Comparison of ENCODE assay signal across 9 mouse cellular contexts in genomic region chr19:53359160-53360033, GRCm38 (mm10). TPM values are rescaled to one million over a fixed set of nuclear protein-coding genes. Genes with fewer than 3 reads are reported as not detected.
A peak's percentile ranks its signal among the peaks of the same experiment; 100 is the strongest.
DNase-seq lines count a peak whose midpoint lies in the region; ATAC-seq and TF ChIP-seq lines count a peak whose summit lies in the region.
"Had no signal": no experiment of that assay in that cellular context is flagged by ENCODE, and none has a peak within 500 bp of the region (broad histone marks: within the 10 kb centered on the region; RNA-seq: fewer than 3 reads in every experiment).

No protein-coding gene starts in this region.

- H3K27ac ChIP-seq in embryonic fibroblast, embryonic 13.5 days (ENCODE audit: insufficient read depth, low read length): no peak overlapping the region
- H3K27ac ChIP-seq in hindbrain, embryonic 15.5 days (replicated peaks): peak overlapping the region; percentile 75
- no peak overlapping the region for H3K27ac ChIP-seq in limb, embryonic 15.5 days
- H3K27ac ChIP-seq in stomach, embryonic 16.5 days (ENCODE audit: low read length): no peak overlapping the region; the same call in 1 of the 2 replicates

- no peak for TF ChIP-seq CTCF in embryonic fibroblast, embryonic 13.5 days (IDR thresholded peaks at IDR 0.05; ENCODE audit: borderline replicate concordance, insufficient read depth, low read length)

- no peaks in the 10 kb centered on the region for H3K36me3 ChIP-seq in hindbrain, embryonic 15.5 days
- no peaks in the 10 kb centered on the region for H3K36me3 ChIP-seq in limb, embryonic 15.5 days
- no peaks in the 10 kb centered on the region for H3K36me3 ChIP-seq in stomach, embryonic 16.5 days (ENCODE audit: control insufficient read depth, insufficient read depth, low read length)

- peak overlapping the region; percentile 48 for H3K4me2 ChIP-seq in hindbrain, embryonic 15.5 days
- H3K4me2 ChIP-seq in limb, embryonic 15.5 days: peak overlapping the region; percentile 20; the same call in 1 of the 2 replicates
- H3K4me2 ChIP-seq in stomach, embryonic 16.5 days (ENCODE audit: low read depth, low read length): peak overlapping the region; percentile 32; the same call in 1 of the 2 replicates

- H3K9ac ChIP-seq in hindbrain, embryonic 15.5 days: peak overlapping the region; percentile 20; the same call in 1 of the 2 replicates
- no peak overlapping the region for H3K9ac ChIP-seq in limb, embryonic 15.5 days
- no peak overlapping the region for H3K9ac ChIP-seq in stomach, embryonic 16.5 days (ENCODE audit: low read length)

- H3K4me3 ChIP-seq in embryonic fibroblast, embryonic 13.5 days (ENCODE audit: insufficient read depth, low read length): peak overlapping the region; percentile 19; the same call in 1 of the 2 replicates
- H3K4me3 ChIP-seq in hindbrain, embryonic 15.5 days: no peak overlapping the region
- H3K4me3 ChIP-seq in limb, embryonic 15.5 days: no peak overlapping the region
- H3K4me3 ChIP-seq in stomach, embryonic 16.5 days (replicated peaks; ENCODE audit: low read length): no peak overlapping the region; the same call in 1 of the 2 replicates
- H3K4me3 ChIP-seq: erythroblast, embryonic 14.5 days had no signal

- TF ChIP-seq POLR2A in embryonic fibroblast, embryonic 13.5 days (IDR thresholded peaks at IDR 0.05; ENCODE audit: low read depth, low read length): no peak

- intact Hi-C loops in heart, postnatal 25 days (cut with DNase I): loop anchor here (10.0 kb wide), 1 partner anchor 215 kb away; the partner anchor contains the start of gene Add3

- peak; percentile 71; the same call in 1 of the 2 replicates for ATAC-seq in hindbrain, embryonic 15.5 days (ENCODE audit: low FRiP score, low read depth)
- ATAC-seq in limb, embryonic 15.5 days (ENCODE audit: insufficient number of reproducible peaks, low FRiP score, low TSS enrichment, low read depth): no peak
- ATAC-seq in stomach, embryonic 16.5 days (ENCODE audit: insufficient read depth, low FRiP score): peak; percentile 21; the same call in 1 of the 2 replicates

- no peaks in the 10 kb centered on the region for H3K4me1 ChIP-seq in embryonic fibroblast, embryonic 13.5 days (ENCODE audit: control insufficient read depth, insufficient read depth, low read length)
- peaks cover 28% of the 10 kb centered on the region for H3K4me1 ChIP-seq in hindbrain, embryonic 15.5 days (replicated peaks)
- peaks cover 21% of the 10 kb centered on the region for H3K4me1 ChIP-seq in limb, embryonic 15.5 days
- H3K4me1 ChIP-seq in stomach, embryonic 16.5 days (ENCODE audit: control insufficient read depth, insufficient read depth, low read length): peaks cover 18% of the 10 kb centered on the region

- DNase-seq in heart, adult 8-10 months (ENCODE audit: low spot score): peak; percentile 23
- DNase-seq in heart, postnatal 25 days (ENCODE audit: low spot score): no peak
- DNase-seq in adrenal gland, adult 8-10 months: peak; percentile 36
- no peak for DNase-seq in thymus, postnatal 14 days

- 39% methylated on average over 22 of the region's 22 CpGs for WGBS in hindbrain, embryonic 15.5 days
- 48% methylated on average over 22 of the region's 22 CpGs for WGBS in limb, embryonic 15.5 days
- WGBS in stomach, embryonic 16.5 days: 53% methylated on average over 22 of the region's 22 CpGs

- no peaks in the 10 kb centered on the region for H3K9me3 ChIP-seq in hindbrain, embryonic 15.5 days
- no peaks in the 10 kb centered on the region for H3K9me3 ChIP-seq in limb, embryonic 15.5 days
- H3K9me3 ChIP-seq in stomach, embryonic 16.5 days (replicated peaks; ENCODE audit: control insufficient read depth, low read length): no peaks in the 10 kb centered on the region

- H3K27me3 ChIP-seq in hindbrain, embryonic 15.5 days: no peaks in the 10 kb centered on the region
- H3K27me3 ChIP-seq in limb, embryonic 15.5 days: no peaks in the 10 kb centered on the region
- H3K27me3 ChIP-seq in stomach, embryonic 16.5 days (ENCODE audit: control insufficient read depth, insufficient read depth, low read length): no peaks in the 10 kb centered on the region

RNA-seq across cellular contexts. Expression of gene Gm10197, which starts 12.2 kb away (rescaled TPM):
- total RNA-seq in heart, adult 8-10 months (2022): not detected
- total RNA-seq in heart, postnatal 25 days (2021): not detected
- total RNA-seq in adrenal gland, adult 8-10 months (2022): not detected
- not detected in 2 replicates for polyA plus RNA-seq in embryonic fibroblast, embryonic 13.5 days (2011; ENCODE audit: insufficient read length, low read depth, missing spikeins)
- not detected in 2 replicates for polyA plus RNA-seq in hindbrain, embryonic 15.5 days (2015; fragmentation: Nextera tagmentation; extraction: Ambion mirVana)
- polyA plus RNA-seq in limb, embryonic 15.5 days (2015; fragmentation: Nextera tagmentation; extraction: Ambion mirVana): 2.2 TPM in 1 of 2 replicates, not detected in the other
- polyA plus RNA-seq in stomach, embryonic 16.5 days (2015; fragmentation: Nextera tagmentation; extraction: Ambion mirVana): not detected in 2 replicates
- polyA plus RNA-seq: erythroblast, embryonic 14.5 days had no signal

RNA-seq across cellular contexts. Expression of gene Smndc1, which starts 31.0 kb away (rescaled TPM):
- 10 to 100 TPM; 31.9 to 37.5 (median 33.3) TPM for total RNA-seq in heart, adult 8-10 months (2022)
- total RNA-seq in heart, postnatal 25 days (2021): 10 to 100 TPM; 28.8 to 33.2 TPM
- 10 to 100 TPM; 40.5 to 49.4 (median 45.6) TPM for total RNA-seq in adrenal gland, adult 8-10 months (2022)
- polyA plus RNA-seq in embryonic fibroblast, embryonic 13.5 days (2011; ENCODE audit: insufficient read length, low read depth, missing spikeins): 55.0 and 61.7 TPM in 2 replicates
- polyA plus RNA-seq in hindbrain, embryonic 15.5 days (2015; fragmentation: Nextera tagmentation; extraction: Ambion mirVana): 28.3 and 31.6 TPM in 2 replicates
- 35.9 and 37.5 TPM in 2 replicates for polyA plus RNA-seq in limb, embryonic 15.5 days (2015; fragmentation: Nextera tagmentation; extraction: Ambion mirVana)
- polyA plus RNA-seq in stomach, embryonic 16.5 days (2015; fragmentation: Nextera tagmentation; extraction: Ambion mirVana): 33.0 and 35.9 TPM in 2 replicates

RNA-seq across cellular contexts. Expression of gene Mxi1, which starts 49.1 kb away (rescaled TPM):
- 10 to 100 TPM; 38.7 to 49.2 (median 46.0) TPM for total RNA-seq in heart, adult 8-10 months (2022)
- total RNA-seq in heart, postnatal 25 days (2021): 10 to 100 TPM; 41.8 to 44.4 TPM
- total RNA-seq in adrenal gland, adult 8-10 months (2022): 10 to 100 TPM; 33.5 to 38.1 (median 34.5) TPM
- polyA plus RNA-seq in embryonic fibroblast, embryonic 13.5 days (2011; ENCODE audit: insufficient read length, low read depth, missing spikeins): 17.5 and 19.8 TPM in 2 replicates
- 48.7 and 52.7 TPM in 2 replicates for polyA plus RNA-seq in hindbrain, embryonic 15.5 days (2015; fragmentation: Nextera tagmentation; extraction: Ambion mirVana)
- polyA plus RNA-seq in limb, embryonic 15.5 days (2015; fragmentation: Nextera tagmentation; extraction: Ambion mirVana): 35.4 and 40.1 TPM in 2 replicates
- 15.8 and 15.9 TPM in 2 replicates for polyA plus RNA-seq in stomach, embryonic 16.5 days (2015; fragmentation: Nextera tagmentation; extraction: Ambion mirVana)

Comparison
In these comparisons a context has a peak if more than half of its experiments do, and no peak if none do; other contexts are left out.
1. DNase-seq: peak in heart, adult 8-10 months (single experiment) and adrenal gland, adult 8-10 months (single experiment); none in heart, postnatal 25 days (single experiment) and thymus, postnatal 14 days (single experiment).
2. Peak in every context shown above with its lines, with median percentiles within 50 percentile points of each other: H3K4me2 ChIP-seq.